25 mouse cellular contexts compared by ENCODE assay signal in the genomic region with DNA sequence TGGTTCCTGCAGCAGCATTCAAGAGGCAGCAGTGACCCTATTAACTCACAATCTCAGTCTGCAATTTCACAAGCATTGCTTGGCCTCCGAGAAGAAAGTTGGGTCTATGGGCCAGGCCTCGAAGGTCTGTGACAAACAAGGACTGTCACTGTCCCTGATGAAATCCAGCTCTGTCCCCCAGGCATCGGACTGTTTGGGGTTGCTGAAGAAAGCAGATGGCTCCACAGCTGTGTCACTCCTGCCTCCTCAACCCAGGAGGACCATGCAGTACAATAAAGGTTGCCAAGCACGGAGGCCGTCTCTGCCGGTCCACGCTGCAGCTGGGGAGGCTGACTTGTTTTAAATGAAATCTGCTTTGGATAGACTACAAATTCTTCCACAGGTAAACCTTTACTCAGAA.
A peak's percentile ranks its signal among the peaks of the same experiment; 100 is the strongest.
DNase-seq lines count a peak whose midpoint lies in the region; ATAC-seq lines count a peak whose summit lies in the region.
"Had no signal": no experiment of that assay in that cellular context is flagged by ENCODE, and none has a peak within 500 bp of the region (broad histone marks: within the 10 kb centered on the region; RNA-seq: fewer than 3 reads in every experiment).

No protein-coding gene starts in this region.

- H3K27me3 ChIP-seq in forebrain, embryonic 10.5 days (ENCODE audit: poor library complexity, severe bottlenecking) = no peaks in the 10 kb centered on the region
- no peaks in the 10 kb centered on the region for H3K27me3 ChIP-seq in forebrain, embryonic 14.5 days (replicated peaks; ENCODE audit: control insufficient read depth, insufficient read depth, low read length)
- H3K27me3 ChIP-seq in midbrain, embryonic 11.5 days (ENCODE audit: control insufficient read depth, insufficient read depth, low read length) = no peaks in the 10 kb centered on the region
- H3K27me3 ChIP-seq in midbrain, embryonic 10.5 days (ENCODE audit: low read depth, poor library complexity, severe bottlenecking) = no peaks in the 10 kb centered on the region
- no peaks in the 10 kb centered on the region for H3K27me3 ChIP-seq in embryonic facial prominence, embryonic 10.5 days (replicated peaks; ENCODE audit: low read depth, poor library complexity, severe bottlenecking)
- no peaks in the 10 kb centered on the region for H3K27me3 ChIP-seq in midbrain, embryonic 15.5 days (replicated peaks)
- H3K27me3 ChIP-seq in forebrain, embryonic 12.5 days = no peaks in the 10 kb centered on the region
- H3K27me3 ChIP-seq: embryonic facial prominence, embryonic 15.5 days; heart, embryonic 15.5 days; hindbrain, embryonic 15.5 days; lung, embryonic 15.5 days; Patski had no signal

- 0 out of 2 replicates have a peak, but pooled peaks cover 5% of the 10 kb centered on the region for H3K36me3 ChIP-seq in forebrain, embryonic 10.5 days (replicated peaks)
- H3K36me3 ChIP-seq in forebrain, embryonic 14.5 days (ENCODE audit: control insufficient read depth, insufficient read depth, low read length) = no peaks in the 10 kb centered on the region
- H3K36me3 ChIP-seq in midbrain, embryonic 11.5 days (ENCODE audit: control insufficient read depth, insufficient read depth, low read length) = no peaks in the 10 kb centered on the region
- H3K36me3 ChIP-seq in midbrain, embryonic 10.5 days = peaks cover 5% of the 10 kb centered on the region; the same call in 1 of the 2 replicates
- peaks cover 3% of the 10 kb centered on the region; the same call in 1 of the 2 replicates for H3K36me3 ChIP-seq in embryonic facial prominence, embryonic 10.5 days (replicated peaks)
- H3K36me3 ChIP-seq in midbrain, embryonic 15.5 days (replicated peaks) = 0 out of 2 replicates have a peak, but pooled peaks cover 4% of the 10 kb centered on the region
- no peaks in the 10 kb centered on the region for H3K36me3 ChIP-seq in forebrain, embryonic 12.5 days (replicated peaks)
- H3K36me3 ChIP-seq: embryonic facial prominence, embryonic 15.5 days; heart, embryonic 15.5 days; hindbrain, embryonic 15.5 days; lung, embryonic 15.5 days had no signal

- peak; percentile 14 for DNase-seq in forebrain, embryonic 10.5 days (ENCODE audit: extremely low spot score, low spot score)
- DNase-seq in forebrain, embryonic 14.5 days (ENCODE audit: low spot score) = no peak
- peak; percentile 53 for DNase-seq in midbrain, embryonic 11.5 days (ENCODE audit: low spot score, missing footprints)
- DNase-seq in midbrain, embryonic 10.5 days (ENCODE audit: low spot score) = no peak
- no peak for DNase-seq in embryonic facial prominence, embryonic 10.5 days (ENCODE audit: low spot score)
- DNase-seq in lung, postnatal 10 days = no peak
- DNase-seq: adrenal gland, postnatal 10 days; cerebellum, adult 9-11 months; gastrocnemius, postnatal 14 days; heart, adult 2 months; kidney, adult 11 months; right cerebral cortex, postnatal 4 days; thymus, postnatal 14 days had no signal

- H3K4me3 ChIP-seq in forebrain, embryonic 10.5 days = no peak overlapping the region
- no peak overlapping the region for H3K4me3 ChIP-seq in forebrain, embryonic 14.5 days (ENCODE audit: low read depth, low read length)
- H3K4me3 ChIP-seq in midbrain, embryonic 11.5 days (ENCODE audit: low read depth, low read length) = no peak overlapping the region
- no peak overlapping the region for H3K4me3 ChIP-seq in midbrain, embryonic 10.5 days
- no peak overlapping the region for H3K4me3 ChIP-seq in embryonic facial prominence, embryonic 10.5 days
- no peak overlapping the region for H3K4me3 ChIP-seq in midbrain, embryonic 15.5 days
- H3K4me3 ChIP-seq in forebrain, embryonic 12.5 days (replicated peaks) = no peak overlapping the region
- H3K4me3 ChIP-seq: embryonic facial prominence, embryonic 15.5 days; heart, adult 2 months; heart, embryonic 15.5 days; hindbrain, embryonic 15.5 days; lung, embryonic 15.5 days had no signal

- 78% methylated on average over 7 of the region's 7 CpGs for WGBS in forebrain, embryonic 10.5 days
- 86% methylated on average over 7 of the region's 7 CpGs for WGBS in forebrain, embryonic 14.5 days
- 77% methylated on average over 7 of the region's 7 CpGs for WGBS in midbrain, embryonic 11.5 days
- 82% methylated on average over 7 of the region's 7 CpGs for WGBS in midbrain, embryonic 10.5 days
- 62% methylated on average over 7 of the region's 7 CpGs for WGBS in embryonic facial prominence, embryonic 10.5 days
- 55% methylated on average over 7 of the region's 7 CpGs for WGBS in midbrain, embryonic 15.5 days
- WGBS in forebrain, embryonic 12.5 days = 77% methylated on average over 7 of the region's 7 CpGs

- H3K9me3 ChIP-seq in forebrain, embryonic 10.5 days = no peaks in the 10 kb centered on the region
- no peaks in the 10 kb centered on the region for H3K9me3 ChIP-seq in forebrain, embryonic 14.5 days (replicated peaks; ENCODE audit: control insufficient read depth, low read length)
- H3K9me3 ChIP-seq in midbrain, embryonic 11.5 days (ENCODE audit: control insufficient read depth, low read length) = no peaks in the 10 kb centered on the region
- H3K9me3 ChIP-seq in midbrain, embryonic 10.5 days (replicated peaks) = no peaks in the 10 kb centered on the region
- no peaks in the 10 kb centered on the region for H3K9me3 ChIP-seq in embryonic facial prominence, embryonic 10.5 days
- H3K9me3 ChIP-seq in midbrain, embryonic 15.5 days = no peaks in the 10 kb centered on the region
- H3K9me3 ChIP-seq in forebrain, embryonic 12.5 days = no peaks in the 10 kb centered on the region
- H3K9me3 ChIP-seq: embryonic facial prominence, embryonic 15.5 days; heart, embryonic 15.5 days; hindbrain, embryonic 15.5 days; lung, embryonic 15.5 days had no signal

- no peak for ATAC-seq in forebrain, embryonic 14.5 days
- no peak for ATAC-seq in midbrain, embryonic 11.5 days (ENCODE audit: low FRiP score)
- no peak; the same call in 1 of the 2 replicates for ATAC-seq in midbrain, embryonic 15.5 days (replicated peaks)
- ATAC-seq in forebrain, embryonic 12.5 days (ENCODE audit: low FRiP score) = no peak
- ATAC-seq: activated CD4-positive, CD25-positive, alpha-beta regulatory T cell, adult 4 months; CD4-positive, CD25-positive, alpha-beta regulatory T cell, adult 4 months; Patski had no signal

- H3K9ac ChIP-seq in forebrain, embryonic 14.5 days (ENCODE audit: low read length) = no peak overlapping the region
- no peak overlapping the region for H3K9ac ChIP-seq in midbrain, embryonic 11.5 days (ENCODE audit: low read length)
- no peak overlapping the region for H3K9ac ChIP-seq in midbrain, embryonic 15.5 days
- H3K9ac ChIP-seq in forebrain, embryonic 12.5 days = no peak overlapping the region
- H3K9ac ChIP-seq: embryonic facial prominence, embryonic 15.5 days; heart, embryonic 15.5 days; hindbrain, embryonic 15.5 days; liver, embryonic 14.5 days; lung, embryonic 15.5 days had no signal

- H3K27ac ChIP-seq in forebrain, embryonic 10.5 days = no peak overlapping the region
- H3K27ac ChIP-seq in forebrain, embryonic 14.5 days (ENCODE audit: low read depth, low read length) = no peak overlapping the region
- H3K27ac ChIP-seq in midbrain, embryonic 11.5 days (ENCODE audit: low read depth, low read length) = no peak overlapping the region
- no peak overlapping the region for H3K27ac ChIP-seq in midbrain, embryonic 10.5 days (replicated peaks)
- H3K27ac ChIP-seq in embryonic facial prominence, embryonic 10.5 days (replicated peaks) = peak overlapping the region; percentile 24; the same call in 1 of the 2 replicates
- peak overlapping the region; percentile 53 for H3K27ac ChIP-seq in midbrain, embryonic 15.5 days
- H3K27ac ChIP-seq in forebrain, embryonic 12.5 days = no peak overlapping the region
- H3K27ac ChIP-seq: embryonic facial prominence, embryonic 15.5 days; heart, adult 2 months; heart, embryonic 15.5 days; hindbrain, embryonic 15.5 days; kidney, postnatal 0 days; liver, embryonic 14.5 days; lung, embryonic 15.5 days; macrophage had no signal

- H3K4me2 ChIP-seq in forebrain, embryonic 14.5 days (ENCODE audit: low read length) = no peak overlapping the region
- no peak overlapping the region for H3K4me2 ChIP-seq in midbrain, embryonic 11.5 days
- no peak overlapping the region for H3K4me2 ChIP-seq in midbrain, embryonic 15.5 days
- H3K4me2 ChIP-seq in forebrain, embryonic 12.5 days = no peak overlapping the region
- H3K4me2 ChIP-seq: embryonic facial prominence, embryonic 15.5 days; heart, embryonic 15.5 days; hindbrain, embryonic 15.5 days; lung, embryonic 15.5 days had no signal

- no peaks in the 10 kb centered on the region for H3K4me1 ChIP-seq in forebrain, embryonic 10.5 days
- H3K4me1 ChIP-seq in forebrain, embryonic 14.5 days (ENCODE audit: control insufficient read depth, insufficient read depth, low read length) = no peaks in the 10 kb centered on the region
- H3K4me1 ChIP-seq in midbrain, embryonic 11.5 days (ENCODE audit: control insufficient read depth, insufficient read depth, low read length) = no peaks in the 10 kb centered on the region
- H3K4me1 ChIP-seq in midbrain, embryonic 10.5 days = peaks cover 3% of the 10 kb centered on the region; the same call in 1 of the 2 replicates
- H3K4me1 ChIP-seq in embryonic facial prominence, embryonic 10.5 days = 0 out of 2 replicates have a peak, but pooled peaks cover 5% of the 10 kb centered on the region
- H3K4me1 ChIP-seq in midbrain, embryonic 15.5 days = peaks cover 10% of the 10 kb centered on the region
- no peaks in the 10 kb centered on the region for H3K4me1 ChIP-seq in forebrain, embryonic 12.5 days
- H3K4me1 ChIP-seq: embryonic facial prominence, embryonic 15.5 days; heart, embryonic 15.5 days; hindbrain, embryonic 15.5 days; lung, embryonic 15.5 days had no signal

Comparison
In these comparisons a context has a peak if more than half of its experiments do, and no peak if none do; other contexts are left out.
1. DNase-seq: peak in forebrain, embryonic 10.5 days (single experiment) and midbrain, embryonic 11.5 days (single experiment); none in forebrain, embryonic 14.5 days (single experiment), midbrain, embryonic 10.5 days (single experiment), embryonic facial prominence, embryonic 10.5 days (single experiment) and lung, postnatal 10 days (single experiment).
2. H3K27ac ChIP-seq: peak in embryonic facial prominence, embryonic 10.5 days (single experiment) and midbrain, embryonic 15.5 days (single experiment); none in forebrain, embryonic 10.5 days (single experiment), forebrain, embryonic 14.5 days (single experiment), midbrain, embryonic 11.5 days (single experiment), midbrain, embryonic 10.5 days (single experiment) and forebrain, embryonic 12.5 days (single experiment).